Mouse (Mus musculus) forebrain, embryonic 14.5 days (tissue): ENCODE data around the gene Tnfrsf1a. TPM values are rescaled to one million over a fixed set of nuclear protein-coding genes. Genes with fewer than 3 reads are reported as not detected.

Source experiments
- ATAC-seq: fragments of 200-750 bp; cut with Nextera tagmentation; 2 replicates; pipeline ENCODE4 v1.8.0; 2017; ENCODE audit warnings: mild to moderate bottlenecking, moderate library complexity
- DNase-seq: peaks from one replicate; pipeline ENCODE4 v3.0.0-alpha.2; 2015; ENCODE audit warnings: low spot score
- H3K27ac ChIP-seq: fragments of 300-500 bp; sonication (generic); 2 replicates; pipeline ENCODE4 v1.5.1; 2014; ENCODE audit warnings: low read depth, mild to moderate bottlenecking, control low read depth, low read length, moderate library complexity
- H3K27me3 ChIP-seq: fragments of 300-500 bp; sonication (generic); replicated peaks from 2 replicates; pipeline ENCODE4 v1.6.1; 2014; ENCODE audit warnings: low read length, control low read depth, mixed read lengths; ENCODE audit not compliant: control insufficient read depth, insufficient read depth
- H3K36me3 ChIP-seq: fragments of 300-500 bp; sonication (generic); 2 replicates; pipeline ENCODE4 v1.6.1; 2014; ENCODE audit warnings: low read length, control low read depth; ENCODE audit not compliant: control insufficient read depth, insufficient read depth
- H3K4me1 ChIP-seq: fragments of 300-500 bp; sonication (generic); 2 replicates; pipeline ENCODE4 v1.6.1; 2014; ENCODE audit warnings: antibody characterized with exemption, low read length, control low read depth; ENCODE audit not compliant: control insufficient read depth, insufficient read depth
- H3K4me2 ChIP-seq: fragments of 300-500 bp; sonication (generic); 2 replicates; pipeline ENCODE4 v1.6.1; 2014; ENCODE audit warnings: mild to moderate bottlenecking, control low read depth, low read length
- H3K4me3 ChIP-seq: fragments of 300-500 bp; sonication (generic); 2 replicates; pipeline ENCODE4 v1.5.1; 2014; ENCODE audit warnings: low read depth, low read length, control low read depth
- H3K9ac ChIP-seq: fragments of 300-500 bp; sonication (generic); 2 replicates; pipeline ENCODE4 v1.6.1; 2014; ENCODE audit warnings: mild to moderate bottlenecking, low read length, control low read depth, moderate library complexity
- H3K9me3 ChIP-seq: fragments of 300-500 bp; sonication (generic); replicated peaks from 2 replicates; pipeline ENCODE4 v1.6.1; 2016; ENCODE audit warnings: low read length, control low read depth, mixed read lengths; ENCODE audit not compliant: control insufficient read depth
- WGBS: fragments of 180-500 bp; shearing (Covaris S2); extraction: QIAGEN DNeasy Blood & Tissue Kit; methylation state at CpG from one replicate; pipeline ENCODE4 v1.1.7; 2014; 5-methylcytosine and 5-hydroxymethylcytosine counted together
- polyA plus RNA-seq: library from polyadenylated mRNA; unstranded; fragments of >200 nt; fragmentation: Nextera tagmentation; extraction: Ambion mirVana; gene quantifications from 2 replicates; pipeline ENCODE4 v1.2.1, GENCODE M21; 2014

Gene Tnfrsf1a
- polyA plus RNA-seq, 1 experiment from 2014 or later, result 14.2 TPM

- H3K9ac ChIP-seq, result no peak overlapping the region
- no peaks in the 10 kb centered on the region for H3K9me3 ChIP-seq
- no peak for DNase-seq
- peaks cover 7% of the 10 kb centered on the region for H3K4me1 ChIP-seq
- H3K4me3 ChIP-seq, result no peak overlapping the region
- H3K27ac ChIP-seq, result no peak overlapping the region
- 89% methylated on average over 9 of the region's 9 CpGs for WGBS
- no peaks in the 10 kb centered on the region; the same call in 1 of the 2 replicates for H3K27me3 ChIP-seq
- H3K36me3 ChIP-seq, result no peaks in the 10 kb centered on the region
- ATAC-seq, result no peak
- no peak overlapping the region for H3K4me2 ChIP-seq
Observed at GRCm38 (mm10) chr6:125312171-125312570, 37.0 kb upstream of the Tnfrsf1a start.

- H3K4me3 ChIP-seq, result peak overlapping the region; percentile 25
- H3K4me2 ChIP-seq, result peak overlapping the region; percentile 62
- peaks cover 7% of the 10 kb centered on the region for H3K4me1 ChIP-seq
- no peaks in the 10 kb centered on the region for H3K36me3 ChIP-seq
- no peaks in the 10 kb centered on the region for H3K9me3 ChIP-seq
- H3K27me3 ChIP-seq, result no peaks in the 10 kb centered on the region; the same call in 1 of the 2 replicates
- H3K9ac ChIP-seq, result peak overlapping the region; percentile 69
- DNase-seq, result no peak
- H3K27ac ChIP-seq, result no peak overlapping the region
- ATAC-seq, result no peak
- WGBS, result 77% methylated on average over 22 of the region's 22 CpGs
Observed at GRCm38 (mm10) chr6:125312581-125313355, 36.4 kb upstream of the Tnfrsf1a start.

GRCm38 (mm10) chr6:125313546-125314230 lies 35.5 kb upstream of the Tnfrsf1a start, which contains the start of gene Ltbr:
Gene Ltbr (minus strand): TSS chr6:125313885.
- Histone ChIP-seq H3K27ac (no peak within 1 kb of the TSS), H3K4me2 (peak within 1 kb of the TSS; percentile 62), H3K4me3 (peak within 1 kb of the TSS; percentile 25), H3K9me3 (no peaks in the 10 kb centered on the region), H3K9ac (peak within 1 kb of the TSS; percentile 69), H3K4me1 (peaks cover 7% of the 10 kb centered on the region), H3K27me3 (no peaks in the 10 kb centered on the region; the same call in 1 of the 2 replicates), H3K36me3 (no peaks in the 10 kb centered on the region)
- ATAC-seq (peak; percentile 64), DNase-seq (peak; percentile 55)
- 6% methylated on average over 42 of the region's 46 CpGs for WGBS

DNA sequence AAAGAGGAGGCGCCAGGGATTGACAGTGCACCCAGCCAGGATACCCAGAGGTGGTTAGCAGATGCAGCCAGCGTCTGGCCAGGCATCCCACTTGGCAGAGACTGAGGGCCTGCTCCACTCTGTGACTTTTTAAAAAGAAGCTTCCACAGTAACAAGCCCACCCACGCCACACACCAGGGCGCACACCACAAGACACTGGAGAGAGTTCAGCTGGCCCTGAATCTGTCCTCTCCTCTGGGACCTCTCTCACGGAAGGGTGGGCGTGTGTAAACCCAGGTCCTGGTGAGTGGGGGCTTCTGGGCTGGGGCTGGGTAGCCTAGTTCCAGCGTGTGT lies 35.0 kb upstream of the Tnfrsf1a start:
- Histone ChIP-seq H3K4me2 (peak overlapping the region; percentile 62), H3K9me3 (no peaks in the 10 kb centered on the region), H3K9ac (peak overlapping the region; percentile 69), H3K27me3 (no peaks in the 10 kb centered on the region; the same call in none of the 2 replicates), H3K4me3 (peak overlapping the region; percentile 25; the same call in 1 of the 2 replicates), H3K4me1 (peaks cover 7% of the 10 kb centered on the region), H3K27ac (no peak overlapping the region), H3K36me3 (no peaks in the 10 kb centered on the region)
- peak; percentile 25; the same call in 1 of the 2 replicates for ATAC-seq
- WGBS, result 59% methylated on average over 7 of the region's 7 CpGs
- no peak for DNase-seq

GRCm38 (mm10) chr6:125314746-125315145 lies 34.4 kb upstream of the Tnfrsf1a start:
- H3K36me3 ChIP-seq, result no peaks in the 10 kb centered on the region
- no peak for ATAC-seq
- no peak overlapping the region for H3K27ac ChIP-seq
- 76% methylated on average over 6 of the region's 6 CpGs for WGBS
- H3K27me3 ChIP-seq, result no peaks in the 10 kb centered on the region; the same call in none of the 2 replicates
- no peak overlapping the region for H3K4me3 ChIP-seq
- H3K9me3 ChIP-seq, result no peaks in the 10 kb centered on the region
- H3K9ac ChIP-seq, result no peak overlapping the region
- DNase-seq, result no peak
- no peak overlapping the region for H3K4me2 ChIP-seq
- peaks cover 7% of the 10 kb centered on the region for H3K4me1 ChIP-seq

GRCm38 (mm10) chr6:125317077-125317476 lies 32.1 kb upstream of the Tnfrsf1a start:
- H3K27me3 ChIP-seq, result peaks cover 7% of the 10 kb centered on the region

DNA sequence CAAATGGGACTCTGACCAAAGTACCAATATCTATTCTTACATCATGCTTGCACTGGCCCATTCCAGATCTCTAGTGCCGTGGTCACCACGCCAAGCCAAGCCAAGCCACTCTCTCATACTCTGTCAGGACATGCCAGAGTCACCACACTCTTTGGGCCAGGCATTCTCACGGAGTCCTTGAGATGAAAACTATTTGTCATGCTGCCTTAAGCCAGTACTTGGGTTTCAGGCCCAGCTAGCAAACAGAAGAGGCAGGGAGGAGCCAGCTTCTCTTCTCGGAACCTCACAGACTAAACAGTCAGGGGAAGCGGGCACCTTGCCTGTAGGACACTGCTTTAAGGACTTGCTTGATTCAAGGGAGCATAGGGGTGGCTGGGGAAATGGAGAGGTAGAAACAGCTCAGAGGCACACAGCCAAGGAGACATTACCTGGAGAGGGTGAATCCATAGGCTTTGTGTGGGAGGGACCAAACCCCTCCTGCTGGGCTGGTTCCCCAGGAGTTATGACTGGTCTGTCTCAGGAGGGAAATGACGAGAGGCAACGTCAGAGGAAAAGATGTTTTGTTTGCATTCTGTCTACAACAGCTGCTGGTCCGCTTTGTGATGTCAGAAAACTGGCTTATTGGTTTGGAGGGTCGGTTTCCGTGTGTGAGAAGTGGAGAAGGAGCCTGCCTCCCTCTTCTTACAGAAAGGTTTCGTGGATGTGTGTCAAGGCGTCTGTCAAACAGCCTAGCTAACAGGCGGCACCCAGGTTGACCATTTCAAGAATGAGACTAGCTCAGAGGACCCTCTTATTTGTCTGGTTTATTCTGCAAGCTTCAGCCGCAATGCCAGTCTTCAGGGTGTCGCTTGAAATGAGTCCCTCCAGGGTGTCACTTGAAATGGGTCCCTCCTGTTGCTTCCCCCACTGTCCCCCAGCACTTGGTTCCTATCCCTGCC lies 29.9 kb upstream of the Tnfrsf1a start:
- H3K9ac ChIP-seq, result no peak overlapping the region
- no peak overlapping the region for H3K4me3 ChIP-seq
- no peak overlapping the region for H3K4me2 ChIP-seq
- no peaks in the 10 kb centered on the region for H3K9me3 ChIP-seq
- no peak overlapping the region for H3K27ac ChIP-seq
- 66% methylated on average over 15 of the region's 15 CpGs for WGBS
- H3K36me3 ChIP-seq, result no peaks in the 10 kb centered on the region
- no peaks in the 10 kb centered on the region for H3K4me1 ChIP-seq
- no peak for ATAC-seq
- H3K27me3 ChIP-seq, result peaks cover 11% of the 10 kb centered on the region
- no peak for DNase-seq

More at GRCm38 (mm10) chr6:125317077-125317476, 32.1 kb upstream of the Tnfrsf1a start:
- WGBS, result 65% methylated on average over 7 of the region's 7 CpGs
- Histone ChIP-seq H3K36me3 (no peaks in the 10 kb centered on the region), H3K4me2 (no peak overlapping the region), H3K9me3 (no peaks in the 10 kb centered on the region), H3K27ac (no peak overlapping the region), H3K4me3 (no peak overlapping the region), H3K4me1 (peaks cover 7% of the 10 kb centered on the region), H3K9ac (no peak overlapping the region)
- ATAC-seq, result no peak
- no peak for DNase-seq

DNA sequence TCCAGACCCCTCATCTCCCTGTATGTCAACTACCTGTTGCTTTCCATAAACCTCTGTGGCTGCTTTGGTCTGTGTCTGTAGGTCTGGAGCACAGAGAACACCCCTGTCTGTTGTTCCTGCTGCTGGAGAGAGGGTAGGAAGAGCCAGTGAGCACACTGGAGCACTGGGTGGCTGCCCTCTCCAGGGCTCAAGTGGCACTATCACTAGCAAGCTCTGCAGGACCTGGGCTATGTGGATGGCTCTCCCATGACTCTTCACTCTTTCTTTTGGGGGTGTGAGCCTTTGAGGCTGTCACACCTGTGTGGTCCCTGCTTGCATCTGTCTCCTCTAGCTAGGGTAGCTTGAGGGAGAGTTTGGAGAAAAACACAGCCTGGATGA lies 29.3 kb upstream of the Tnfrsf1a start:
- H3K4me2 ChIP-seq, result no peak overlapping the region
- H3K9ac ChIP-seq, result no peak overlapping the region
- no peaks in the 10 kb centered on the region for H3K4me1 ChIP-seq
- H3K4me3 ChIP-seq, result no peak overlapping the region
- DNase-seq (no peak), ATAC-seq (no peak)
- H3K36me3 ChIP-seq, result no peaks in the 10 kb centered on the region
- no peak overlapping the region for H3K27ac ChIP-seq
- H3K9me3 ChIP-seq, result no peaks in the 10 kb centered on the region
- H3K27me3 ChIP-seq, result peaks cover 11% of the 10 kb centered on the region; the same call in 1 of the 2 replicates
